23 mouse cellular contexts compared by ENCODE assay signal in the genomic region with DNA sequence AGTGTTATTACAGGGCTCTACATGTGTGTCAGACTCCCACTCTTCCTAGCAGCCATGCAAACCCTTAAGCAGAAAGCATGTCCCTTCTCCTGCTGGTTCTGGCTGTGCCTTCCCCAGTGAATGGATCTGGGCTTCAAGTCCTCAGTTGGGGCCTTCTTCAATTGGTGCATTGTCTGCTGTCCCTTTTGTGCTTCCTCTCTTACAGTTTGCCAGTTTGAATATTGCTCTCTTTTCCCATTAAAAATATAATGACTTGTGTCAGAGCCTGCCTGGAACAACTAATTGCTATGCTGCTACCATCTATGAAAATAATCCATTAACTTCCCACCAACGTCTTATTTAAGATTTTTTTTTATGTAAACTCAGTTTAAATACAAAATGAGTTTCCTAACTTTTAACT.
DNase-seq lines count a peak whose midpoint lies in the region; ATAC-seq lines count a peak whose summit lies in the region.
"Had no signal": no experiment of that assay in that cellular context is flagged by ENCODE, and none has a peak within 500 bp of the region (broad histone marks: within the 10 kb centered on the region; RNA-seq: fewer than 3 reads in every experiment).

No protein-coding gene starts in this region.

- 28% methylated on average over 1 of the region's 1 CpGs for WGBS in forebrain, embryonic 16.5 days

- H3K27me3 ChIP-seq in forebrain, embryonic 16.5 days (replicated peaks; ENCODE audit: control insufficient read depth, insufficient read depth, low read length), result no peaks in the 10 kb centered on the region
- H3K27me3 ChIP-seq: CH12.LX, Patski had no signal

- H3K9me3 ChIP-seq in forebrain, embryonic 16.5 days (ENCODE audit: control insufficient read depth, low read length), result no peaks in the 10 kb centered on the region
- H3K9me3 ChIP-seq: G1E had no signal

- H3K27ac ChIP-seq in forebrain, embryonic 16.5 days (ENCODE audit: low read length), result no peak overlapping the region

- no peaks in the 10 kb centered on the region for H3K36me3 ChIP-seq in forebrain, embryonic 16.5 days (ENCODE audit: control insufficient read depth, insufficient read depth)
- H3K36me3 ChIP-seq: G1E had no signal

- H3K4me1 ChIP-seq in forebrain, embryonic 16.5 days (replicated peaks; ENCODE audit: control insufficient read depth, insufficient read depth, low read length), result no peaks in the 10 kb centered on the region

- no peak overlapping the region for H3K4me2 ChIP-seq in forebrain, embryonic 16.5 days (ENCODE audit: low read length)

- no peak for ATAC-seq in forebrain, embryonic 16.5 days
- ATAC-seq: activated CD4-positive, CD25-positive, alpha-beta regulatory T cell, adult 4 months; CD4-positive, CD25-positive, alpha-beta regulatory T cell, adult 4 months; Patski had no signal

- H3K4me3 ChIP-seq in forebrain, embryonic 16.5 days (replicated peaks; ENCODE audit: low read length), result no peak overlapping the region

- peak; percentile 3 for DNase-seq in cerebellum, adult 9-10 months
- DNase-seq in cerebellum, postnatal 14 days, result no peak
- peak; percentile 24 for DNase-seq in brain, adult 2 months (ENCODE audit: low read depth, low spot score)
- peak; percentile 83 for DNase-seq in retina, embryonic 14.5 days (ENCODE audit: low spot score)
- DNase-seq in retina, postnatal 1 day, result peak; percentile 93
- DNase-seq in liver, result no peak
- DNase-seq in adrenal gland, postnatal 25 days, result no peak
- DNase-seq: adrenal gland, adult 2 months; adrenal gland, adult 8-10 months; adrenal gland, postnatal 10 days; adrenal gland, postnatal 14 days; adrenal gland, postnatal 36 days; B cell, adult 2 months; cerebellum, adult 11 months; cerebellum, adult 11-12 months; cerebellum, adult 18-20 months; cerebellum, adult 2 months had no signal

- no peak overlapping the region for H3K9ac ChIP-seq in forebrain, embryonic 16.5 days (replicated peaks; ENCODE audit: low read depth, low read length)

Comparison
In these comparisons a context has a peak if more than half of its experiments do, and no peak if none do; other contexts are left out.
1. DNase-seq: peak in cerebellum, adult 9-10 months (single experiment), brain, adult 2 months (single experiment), retina, embryonic 14.5 days (single experiment) and retina, postnatal 1 day (single experiment); none in cerebellum, postnatal 14 days (0 of 2), liver (single experiment) and adrenal gland, postnatal 25 days (single experiment).